Comparison of ENCODE assay signal across 28 mouse cellular contexts in the genomic region with DNA sequence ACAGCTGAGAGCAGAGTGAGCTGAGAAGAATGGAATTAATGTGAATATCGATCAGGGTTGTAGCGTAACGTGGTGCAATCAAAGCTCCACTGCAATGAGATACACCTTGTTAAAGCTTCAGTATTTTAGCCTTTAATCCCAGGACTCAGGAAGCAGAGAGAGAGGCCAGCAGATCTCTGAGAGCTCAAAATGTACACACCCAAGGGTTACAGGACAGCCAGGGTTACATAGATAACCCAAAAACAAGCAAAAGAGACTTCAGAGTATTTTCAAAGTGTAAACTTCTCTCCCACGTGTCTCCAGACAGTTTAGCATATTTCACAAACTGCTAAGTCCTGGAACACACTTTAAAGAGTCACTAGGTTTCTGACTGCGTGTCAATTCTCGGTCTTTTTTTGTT.
DNase-seq lines count a peak whose midpoint lies in the region; ATAC-seq and TF ChIP-seq lines count a peak whose summit lies in the region.
"Had no signal": no experiment of that assay in that cellular context is flagged by ENCODE, and none has a peak within 500 bp of the region (broad histone marks: within the 10 kb centered on the region; RNA-seq: fewer than 3 reads in every experiment).

No protein-coding gene starts in this region.

- H3K4me1 ChIP-seq in heart, embryonic 15.5 days (replicated peaks): peaks cover 10% of the 10 kb centered on the region
- no peaks in the 10 kb centered on the region for H3K4me1 ChIP-seq in heart, embryonic 10.5 days
- peaks cover 2% of the 10 kb centered on the region; the same call in 1 of the 2 replicates for H3K4me1 ChIP-seq in liver, adult 2 months (ENCODE audit: control insufficient read depth, insufficient read depth, low read length)
- H3K4me1 ChIP-seq in liver, embryonic 16.5 days (ENCODE audit: control insufficient read depth, low read depth, low read length): no peaks in the 10 kb centered on the region
- H3K4me1 ChIP-seq: forebrain, embryonic 13.5 days; neural tube, embryonic 15.5 days; stomach, embryonic 15.5 days had no signal

- DNase-seq in heart, embryonic 10.5 days (ENCODE audit: low spot score): no peak
- DNase-seq in liver, adult 2 months (ENCODE audit: extremely low read depth, low read depth, low spot score): peak; percentile 40
- no peak for DNase-seq in liver
- DNase-seq in gastrocnemius, postnatal 4 days (ENCODE audit: low spot score in 2 of 2): no peak
- DNase-seq: adrenal gland, postnatal 25 days; B cell, adult 2 months; cerebellum, adult 11-12 months; cerebellum, adult 9-11 months; gastrocnemius, postnatal 14 days; heart, postnatal 36 days; kidney, adult 11 months; kidney, postnatal 36 days; lung, postnatal 14 days; midbrain, embryonic 14.5 days; retina, postnatal 1 day; right cerebral cortex, postnatal 14 days had no signal

- H3K27ac ChIP-seq in heart, embryonic 15.5 days: peak overlapping the region; percentile 62
- H3K27ac ChIP-seq in heart, embryonic 10.5 days: no peak overlapping the region
- no peak overlapping the region for H3K27ac ChIP-seq in liver, adult 2 months (replicated peaks; ENCODE audit: insufficient read depth, low read depth, low read length)
- no peak overlapping the region for H3K27ac ChIP-seq in liver, embryonic 16.5 days (ENCODE audit: low read length)
- H3K27ac ChIP-seq: embryonic facial prominence, embryonic 15.5 days; forebrain, embryonic 13.5 days; hindbrain, embryonic 14.5 days; layer of hippocampus, adult 2 months; left cerebral cortex, adult 2 months; limb, embryonic 13.5 days; neural tube, embryonic 15.5 days; stomach, embryonic 15.5 days had no signal

- H3K9me3 ChIP-seq in heart, embryonic 15.5 days (replicated peaks): no peaks in the 10 kb centered on the region
- H3K9me3 ChIP-seq in heart, embryonic 10.5 days: no peaks in the 10 kb centered on the region
- no peaks in the 10 kb centered on the region for H3K9me3 ChIP-seq in liver, embryonic 16.5 days (replicated peaks; ENCODE audit: control insufficient read depth, low read length)
- H3K9me3 ChIP-seq: embryonic facial prominence, embryonic 15.5 days; forebrain, embryonic 13.5 days; limb, embryonic 13.5 days; neural tube, embryonic 15.5 days; stomach, embryonic 15.5 days had no signal

- no peak overlapping the region for H3K4me3 ChIP-seq in heart, embryonic 15.5 days
- H3K4me3 ChIP-seq in heart, embryonic 10.5 days: no peak overlapping the region
- no peak overlapping the region for H3K4me3 ChIP-seq in liver, adult 2 months (ENCODE audit: insufficient read depth, low read depth, low read length)
- H3K4me3 ChIP-seq in liver, embryonic 16.5 days (ENCODE audit: low read depth, low read length): no peak overlapping the region
- H3K4me3 ChIP-seq: embryonic facial prominence, embryonic 15.5 days; forebrain, embryonic 13.5 days; layer of hippocampus, adult 2 months; left cerebral cortex, adult 2 months; limb, embryonic 13.5 days; neural tube, embryonic 15.5 days; stomach, embryonic 15.5 days had no signal

- H3K27me3 ChIP-seq in heart, embryonic 15.5 days: no peaks in the 10 kb centered on the region
- H3K27me3 ChIP-seq in heart, embryonic 10.5 days (ENCODE audit: insufficient read depth, poor library complexity, severe bottlenecking): no peaks in the 10 kb centered on the region
- H3K27me3 ChIP-seq in liver, adult 2 months (ENCODE audit: control insufficient read depth, insufficient read depth, low read length): no peaks in the 10 kb centered on the region
- no peaks in the 10 kb centered on the region for H3K27me3 ChIP-seq in liver, embryonic 16.5 days (ENCODE audit: control insufficient read depth, insufficient read depth, low read depth, low read length)
- H3K27me3 ChIP-seq: embryonic facial prominence, embryonic 15.5 days; forebrain, embryonic 13.5 days; limb, embryonic 13.5 days; neural tube, embryonic 15.5 days; stomach, embryonic 15.5 days had no signal

- ATAC-seq in heart, embryonic 15.5 days (replicated peaks; ENCODE audit: insufficient number of reproducible peaks, insufficient read depth, low FRiP score, low read depth): no peak
- ATAC-seq in liver, embryonic 16.5 days (ENCODE audit: low read depth): peak; percentile 79
- ATAC-seq: forebrain, embryonic 13.5 days; inflammation-experienced regulatory T-cells, adult 6 months had no signal

- 64% methylated on average over 6 of the region's 6 CpGs for WGBS in heart, embryonic 15.5 days
- WGBS in heart, embryonic 10.5 days: 81% methylated on average over 6 of the region's 6 CpGs
- WGBS in liver, adult 2 months: 29% methylated on average over 6 of the region's 6 CpGs
- 66% methylated on average over 6 of the region's 6 CpGs for WGBS in liver, embryonic 16.5 days (ENCODE audit: insufficient replicate concordance)

- no peaks in the 10 kb centered on the region for H3K79me2 ChIP-seq in liver, adult 2 months (ENCODE audit: control insufficient read depth, insufficient read depth, low read length)

- no peak overlapping the region for H3K9ac ChIP-seq in heart, embryonic 15.5 days
- H3K9ac ChIP-seq in liver, adult 2 months (ENCODE audit: low read depth, low read length): no peak overlapping the region
- no peak overlapping the region for H3K9ac ChIP-seq in liver, embryonic 16.5 days (ENCODE audit: low read depth, low read length)
- H3K9ac ChIP-seq: embryonic facial prominence, embryonic 15.5 days; forebrain, embryonic 13.5 days; hindbrain, embryonic 14.5 days; limb, embryonic 13.5 days; lung, embryonic 14.5 days; neural tube, embryonic 15.5 days; stomach, embryonic 15.5 days had no signal

- H3K36me3 ChIP-seq in heart, embryonic 15.5 days: peaks cover 11% of the 10 kb centered on the region; the same call in 1 of the 2 replicates
- H3K36me3 ChIP-seq in heart, embryonic 10.5 days: peaks cover 30% of the 10 kb centered on the region; the same call in 1 of the 2 replicates
- peaks cover 42% of the 10 kb centered on the region for H3K36me3 ChIP-seq in liver, adult 2 months (ENCODE audit: control insufficient read depth, insufficient read depth, low read length)
- no peaks in the 10 kb centered on the region for H3K36me3 ChIP-seq in liver, embryonic 16.5 days (ENCODE audit: control insufficient read depth, insufficient read depth)

- no peak for TF ChIP-seq CTCF in liver, adult 2 months (IDR thresholded peaks at IDR 0.05; ENCODE audit: low read depth, low read length)

- no peak overlapping the region for H3K4me2 ChIP-seq in heart, embryonic 15.5 days
- H3K4me2 ChIP-seq in liver, embryonic 16.5 days (ENCODE audit: low read depth, low read length): no peak overlapping the region
- H3K4me2 ChIP-seq: embryonic facial prominence, embryonic 15.5 days; forebrain, embryonic 13.5 days; hindbrain, embryonic 14.5 days; limb, embryonic 13.5 days; lung, embryonic 14.5 days; neural tube, embryonic 15.5 days; stomach, embryonic 15.5 days had no signal

- TF ChIP-seq POLR2A in liver, adult 2 months (IDR thresholded peaks at IDR 0.05; ENCODE audit: extremely low read depth, insufficient read depth, low read length): no peak
